Mouse (Mus musculus): ENCODE measurements around the gene Gan. TPM values are rescaled to one million over a fixed set of nuclear protein-coding genes. Genes with fewer than 3 reads are reported as not detected.

Gene Gan
- polyA plus RNA-seq, 1 experiment from 2014 or later = 1.3 TPM

DNA sequence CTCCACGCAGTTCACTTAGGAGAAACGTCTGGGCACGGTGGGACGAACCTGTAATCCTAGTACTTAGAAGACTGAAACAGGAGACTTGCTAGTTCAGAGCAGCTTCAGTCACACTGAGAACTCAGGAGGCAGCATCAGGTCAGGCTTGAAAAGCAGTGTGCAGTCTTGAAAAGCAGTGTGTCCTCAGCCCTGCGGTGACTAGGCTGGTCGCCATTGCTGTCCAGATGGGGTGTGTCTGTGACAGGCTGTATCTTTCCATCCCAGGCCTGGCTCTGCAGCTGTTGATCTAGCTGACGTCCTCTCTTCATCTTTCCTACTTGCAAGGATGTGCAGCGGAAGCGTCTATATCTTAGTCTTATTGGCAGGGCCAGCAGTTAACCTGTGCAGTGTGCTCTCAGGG is 42.9 kb downstream of the Gan start:
- ATAC-seq (ENCODE audit: insufficient number of reproducible peaks, low FRiP score) = peak; percentile 56
- Histone ChIP-seq H3K4me3 (no peak overlapping the region), H3K9ac (no peak overlapping the region), H3K27ac (ENCODE audit: poor library complexity, severe bottlenecking) (peak overlapping the region; percentile 85), H3K9me3 (replicated peaks) (no peaks in the 10 kb centered on the region), H3K27me3 (replicated peaks) (no peaks in the 10 kb centered on the region), H3K4me1 (replicated peaks) (peaks cover 50% of the 10 kb centered on the region), H3K36me3 (peaks cover 32% of the 10 kb centered on the region), H3K4me2 (peak overlapping the region; percentile 35; the same call in 1 of the 2 replicates)
- WGBS = 66% methylated on average over 9 of the region's 9 CpGs

- WGBS = 69% methylated on average over 19 of the region's 19 CpGs
- H3K9ac ChIP-seq = no peak overlapping the region
- no peak for ATAC-seq (ENCODE audit: insufficient number of reproducible peaks, low FRiP score)
- H3K9me3 ChIP-seq (replicated peaks) = no peaks in the 10 kb centered on the region
- H3K27ac ChIP-seq (ENCODE audit: poor library complexity, severe bottlenecking) = peak overlapping the region; percentile 85
- 0 out of 2 replicates have a peak overlapping the region, but pooled peaks have one; percentile 3 for H3K4me2 ChIP-seq
- H3K27me3 ChIP-seq (replicated peaks) = no peaks in the 10 kb centered on the region
- H3K4me1 ChIP-seq (replicated peaks) = peaks cover 50% of the 10 kb centered on the region
- peaks cover 26% of the 10 kb centered on the region for H3K36me3 ChIP-seq
- no peak overlapping the region for H3K4me3 ChIP-seq
Observed at GRCm38 (mm10) chr8:117201221-117202017, 43.5 kb downstream of the Gan start.

GRCm38 (mm10) chr8:117203085-117203484 is 45.1 kb downstream of the Gan start:
- Histone ChIP-seq H3K9me3 (replicated peaks) (no peaks in the 10 kb centered on the region), H3K27me3 (replicated peaks) (no peaks in the 10 kb centered on the region), H3K27ac (ENCODE audit: poor library complexity, severe bottlenecking) (no peak overlapping the region), H3K9ac (no peak overlapping the region), H3K4me2 (no peak overlapping the region), H3K4me3 (no peak overlapping the region), H3K36me3 (peaks cover 23% of the 10 kb centered on the region), H3K4me1 (replicated peaks) (peaks cover 42% of the 10 kb centered on the region)
- WGBS = 91% methylated on average over 4 of the region's 4 CpGs
- no peak for ATAC-seq (ENCODE audit: insufficient number of reproducible peaks, low FRiP score)

- ATAC-seq (ENCODE audit: insufficient number of reproducible peaks, low FRiP score) = no peak
- Histone ChIP-seq H3K27me3 (replicated peaks) (no peaks in the 10 kb centered on the region), H3K27ac (ENCODE audit: poor library complexity, severe bottlenecking) (no peak overlapping the region), H3K9me3 (replicated peaks) (no peaks in the 10 kb centered on the region), H3K36me3 (peaks cover 39% of the 10 kb centered on the region), H3K4me1 (replicated peaks) (peaks cover 16% of the 10 kb centered on the region), H3K9ac (no peak overlapping the region), H3K4me3 (no peak overlapping the region), H3K4me2 (no peak overlapping the region)
- WGBS = 82% methylated on average over 4 of the region's 4 CpGs
Observed at GRCm38 (mm10) chr8:117205884-117206283, 47.9 kb downstream of the Gan start.

DNA sequence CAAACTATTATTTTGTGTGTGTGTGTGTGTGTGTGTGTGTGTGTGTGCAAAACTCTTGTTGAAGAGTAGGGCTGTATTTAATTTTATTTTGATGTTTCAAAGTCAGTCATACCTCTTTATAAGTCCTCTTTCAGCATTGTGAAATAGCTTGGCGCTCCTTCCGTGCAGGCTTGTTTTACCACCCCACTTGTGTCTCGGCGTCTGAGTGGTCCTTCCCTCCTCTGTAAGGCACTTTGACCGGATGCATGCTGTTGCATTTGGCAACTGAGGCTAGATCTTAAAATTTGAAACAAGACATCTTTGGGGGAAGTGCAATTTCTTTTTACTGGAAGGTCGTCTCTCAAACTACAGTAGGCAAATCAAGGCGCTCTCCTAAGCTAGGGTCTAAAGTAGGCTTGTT is 48.7 kb downstream of the Gan start:
- peaks cover 43% of the 10 kb centered on the region for H3K36me3 ChIP-seq
- H3K4me2 ChIP-seq = no peak overlapping the region
- H3K27me3 ChIP-seq (replicated peaks) = no peaks in the 10 kb centered on the region
- no peak overlapping the region for H3K27ac ChIP-seq (ENCODE audit: poor library complexity, severe bottlenecking)
- WGBS = 95% methylated on average over 7 of the region's 7 CpGs
- H3K9me3 ChIP-seq (replicated peaks) = no peaks in the 10 kb centered on the region
- peaks cover 9% of the 10 kb centered on the region for H3K4me1 ChIP-seq (replicated peaks)
- no peak overlapping the region for H3K9ac ChIP-seq
- ATAC-seq (ENCODE audit: insufficient number of reproducible peaks, low FRiP score) = no peak
- H3K4me3 ChIP-seq = no peak overlapping the region

DNA sequence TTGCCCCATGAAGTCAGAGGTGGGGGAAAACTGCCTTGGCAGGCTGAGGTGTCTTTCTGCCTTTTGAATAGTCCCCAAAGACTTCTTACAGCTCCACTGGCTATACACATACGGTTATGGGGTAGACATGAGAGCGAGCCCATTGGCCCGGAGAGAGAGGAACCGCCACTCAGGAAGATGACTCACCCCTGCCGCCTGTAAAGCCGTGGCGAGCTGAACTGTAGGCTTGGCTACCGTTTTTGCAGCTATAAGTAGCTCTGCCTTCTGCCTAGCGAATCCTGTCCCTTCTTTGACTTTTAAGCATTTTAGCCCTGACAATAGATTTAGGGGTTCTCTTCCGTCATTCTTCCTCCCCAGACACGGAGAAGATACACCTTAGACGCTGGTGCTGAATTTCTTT is 51.2 kb downstream of the Gan start:
- Histone ChIP-seq H3K27me3 (replicated peaks) (no peaks in the 10 kb centered on the region), H3K4me3 (no peak overlapping the region), H3K9ac (no peak overlapping the region), H3K4me1 (replicated peaks) (no peaks in the 10 kb centered on the region), H3K36me3 (peaks cover 33% of the 10 kb centered on the region), H3K4me2 (no peak overlapping the region), H3K9me3 (replicated peaks) (no peaks in the 10 kb centered on the region), H3K27ac (ENCODE audit: poor library complexity, severe bottlenecking) (no peak overlapping the region)
- 80% methylated on average over 12 of the region's 12 CpGs for WGBS
- no peak for ATAC-seq (ENCODE audit: insufficient number of reproducible peaks, low FRiP score)

DNA sequence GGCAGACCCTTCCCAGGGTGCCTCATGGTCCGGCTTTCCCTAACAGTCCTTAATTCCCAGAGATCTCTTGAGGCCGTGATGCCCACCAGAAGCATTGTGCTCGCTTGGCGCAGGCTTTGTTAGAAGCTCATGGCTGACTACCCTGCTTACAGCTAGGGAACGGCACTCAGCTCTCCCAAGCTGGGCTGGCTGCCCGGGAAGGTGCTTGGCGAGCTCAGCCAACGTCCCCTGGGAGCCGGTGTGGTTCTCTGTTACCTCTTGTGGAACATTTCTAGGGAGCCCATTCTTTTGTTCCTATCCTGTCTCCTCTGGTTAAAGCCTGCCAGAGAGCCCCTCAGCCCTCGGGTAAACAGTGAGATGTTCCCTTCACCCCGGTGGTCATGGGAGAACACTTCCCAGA is 54.2 kb downstream of the Gan start:
- no peak for ATAC-seq (ENCODE audit: insufficient number of reproducible peaks, low FRiP score)

DNA sequence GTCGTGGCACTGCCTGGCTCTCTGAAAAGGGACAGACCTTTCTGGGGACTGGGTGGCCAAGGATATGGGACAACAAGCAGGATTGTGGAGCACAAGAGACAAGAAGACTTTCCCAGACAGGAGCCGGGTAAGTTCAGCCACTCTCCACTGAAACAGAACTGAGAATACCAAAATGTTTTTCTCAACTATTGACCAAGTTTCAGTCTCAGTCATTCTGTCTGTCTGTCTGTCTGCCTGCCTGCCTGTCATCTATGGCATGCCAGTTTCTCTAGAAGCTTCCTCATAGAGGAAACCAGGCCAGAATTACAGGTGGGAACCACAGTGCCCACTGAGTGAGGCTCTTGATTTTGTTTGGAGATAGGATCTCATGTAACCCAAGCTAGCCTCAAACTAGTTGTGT is 59.8 kb downstream of the Gan start:
- H3K4me1 ChIP-seq (replicated peaks) = no peaks in the 10 kb centered on the region
- no peak overlapping the region for H3K4me2 ChIP-seq
- no peak overlapping the region for H3K27ac ChIP-seq (ENCODE audit: poor library complexity, severe bottlenecking)
- no peaks in the 10 kb centered on the region for H3K27me3 ChIP-seq (replicated peaks)
- H3K9me3 ChIP-seq (replicated peaks) = no peaks in the 10 kb centered on the region
- no peak overlapping the region for H3K9ac ChIP-seq
- ATAC-seq (ENCODE audit: insufficient number of reproducible peaks, low FRiP score) = no peak
- H3K36me3 ChIP-seq = peaks cover 17% of the 10 kb centered on the region; the same call in 1 of the 2 replicates
- 84% methylated on average over 2 of the region's 2 CpGs for WGBS
- no peak overlapping the region for H3K4me3 ChIP-seq

More for the DNA sequence above, 54.2 kb downstream of the Gan start:
- whole genome bisulfite sequencing = 89% methylated on average over 11 of the region's 11 CpGs
- Histone ChIP-seq H3K4me1 (replicated peaks) (no peaks in the 10 kb centered on the region), H3K4me2 (no peak overlapping the region), H3K27me3 (replicated peaks) (no peaks in the 10 kb centered on the region), H3K9me3 (replicated peaks) (no peaks in the 10 kb centered on the region), H3K36me3 (peaks cover 36% of the 10 kb centered on the region; the same call in 1 of the 2 replicates), H3K27ac (ENCODE audit: poor library complexity, severe bottlenecking) (no peak overlapping the region), H3K9ac (no peak overlapping the region), H3K4me3 (no peak overlapping the region)

DNA sequence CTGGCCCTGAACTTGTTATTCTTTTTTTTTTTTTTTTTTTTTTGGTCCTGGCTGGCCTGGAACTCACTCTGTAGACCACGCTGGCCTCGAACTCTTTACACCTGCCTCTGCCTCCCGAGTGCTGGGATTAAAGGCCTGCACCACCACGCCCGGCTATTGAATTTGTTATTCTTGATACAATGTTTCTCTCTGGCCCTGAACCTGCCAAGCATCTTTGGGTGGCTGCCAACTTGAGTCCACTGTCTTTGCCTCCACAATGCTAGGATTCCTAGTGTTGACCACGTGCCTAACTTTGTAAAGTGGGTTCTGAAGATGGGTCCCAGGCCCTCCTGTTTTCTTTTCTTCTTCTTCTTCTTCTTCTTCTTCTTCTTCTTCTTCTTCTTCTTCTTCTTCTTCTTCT is 64.5 kb downstream of the Gan start:
- 69% methylated on average over 6 of the region's 6 CpGs for WGBS
- H3K4me1 ChIP-seq (replicated peaks) = no peaks in the 10 kb centered on the region
- no peak for ATAC-seq (ENCODE audit: insufficient number of reproducible peaks, low FRiP score)
- H3K4me2 ChIP-seq = no peak overlapping the region
- H3K36me3 ChIP-seq = 0 out of 2 replicates have a peak, but pooled peaks cover 1% of the 10 kb centered on the region
- H3K9me3 ChIP-seq (replicated peaks) = no peaks in the 10 kb centered on the region
- H3K9ac ChIP-seq = no peak overlapping the region
- H3K27ac ChIP-seq (ENCODE audit: poor library complexity, severe bottlenecking) = no peak overlapping the region
- H3K27me3 ChIP-seq (replicated peaks) = no peaks in the 10 kb centered on the region
- H3K4me3 ChIP-seq = no peak overlapping the region

DNA sequence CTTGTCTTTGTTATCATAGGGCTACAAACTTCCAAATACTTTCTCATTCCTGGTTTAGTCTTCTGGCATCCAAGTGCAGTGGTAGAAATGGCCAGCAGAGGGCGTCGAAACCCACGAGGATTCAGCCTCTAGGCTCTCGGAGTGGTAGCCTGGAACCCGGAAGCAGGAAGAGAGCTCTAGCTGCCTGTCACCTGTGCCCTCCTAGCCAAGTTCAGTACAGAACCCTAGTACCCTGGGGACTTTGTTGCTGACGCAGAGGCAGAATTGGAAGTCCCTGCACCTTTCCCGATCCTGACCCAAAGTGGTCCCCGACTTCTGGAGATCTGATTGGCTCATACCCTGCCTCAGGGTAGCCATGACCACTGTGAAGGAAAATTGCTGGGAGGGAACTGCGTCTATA is 66.7 kb downstream of the Gan start:
- no peak overlapping the region for H3K27ac ChIP-seq (ENCODE audit: poor library complexity, severe bottlenecking)
- ATAC-seq (ENCODE audit: insufficient number of reproducible peaks, low FRiP score) = peak; percentile 85
- no peaks in the 10 kb centered on the region for H3K9me3 ChIP-seq (replicated peaks)
- no peaks in the 10 kb centered on the region for H3K36me3 ChIP-seq
- H3K4me1 ChIP-seq (replicated peaks) = no peaks in the 10 kb centered on the region
- H3K4me2 ChIP-seq = peak overlapping the region; percentile 60
- peak overlapping the region; percentile 36 for H3K4me3 ChIP-seq
- WGBS = 11% methylated on average over 9 of the region's 9 CpGs
- H3K27me3 ChIP-seq (replicated peaks) = no peaks in the 10 kb centered on the region
- H3K9ac ChIP-seq = peak overlapping the region; percentile 5; the same call in 1 of the 2 replicates

DNA sequence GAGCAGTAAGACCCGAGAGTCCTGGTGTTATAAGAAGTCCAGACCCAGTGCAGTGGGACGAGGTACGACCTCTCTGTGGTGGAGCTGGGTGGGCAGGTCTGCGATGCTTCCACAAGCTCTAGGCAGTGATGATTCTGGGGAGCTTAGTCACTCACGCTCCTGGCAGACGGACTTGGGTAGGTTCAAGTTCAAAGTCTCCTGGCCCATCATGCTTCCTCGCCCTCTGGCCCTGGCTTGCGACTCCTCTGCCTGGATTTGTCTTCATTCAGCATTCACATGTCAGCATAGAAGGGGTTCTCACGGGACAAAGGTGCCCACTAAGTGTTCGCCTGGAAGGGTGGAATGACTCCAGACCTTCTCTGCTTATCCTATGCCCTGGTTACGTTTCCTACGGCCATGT is 68.4 kb downstream of the Gan start:
- no peak overlapping the region for H3K4me3 ChIP-seq
- no peaks in the 10 kb centered on the region for H3K4me1 ChIP-seq (replicated peaks)
- no peaks in the 10 kb centered on the region for H3K27me3 ChIP-seq (replicated peaks)
- H3K4me2 ChIP-seq = no peak overlapping the region
- no peak for ATAC-seq (ENCODE audit: insufficient number of reproducible peaks, low FRiP score)
- H3K9me3 ChIP-seq (replicated peaks) = peaks cover 5% of the 10 kb centered on the region; the same call in 1 of the 2 replicates
- no peak overlapping the region for H3K9ac ChIP-seq
- no peaks in the 10 kb centered on the region for H3K36me3 ChIP-seq
- no peak overlapping the region for H3K27ac ChIP-seq (ENCODE audit: poor library complexity, severe bottlenecking)
- 77% methylated on average over 12 of the region's 12 CpGs for WGBS

All from heart, embryonic 12.5 days (tissue).